In the genomic region with DNA sequence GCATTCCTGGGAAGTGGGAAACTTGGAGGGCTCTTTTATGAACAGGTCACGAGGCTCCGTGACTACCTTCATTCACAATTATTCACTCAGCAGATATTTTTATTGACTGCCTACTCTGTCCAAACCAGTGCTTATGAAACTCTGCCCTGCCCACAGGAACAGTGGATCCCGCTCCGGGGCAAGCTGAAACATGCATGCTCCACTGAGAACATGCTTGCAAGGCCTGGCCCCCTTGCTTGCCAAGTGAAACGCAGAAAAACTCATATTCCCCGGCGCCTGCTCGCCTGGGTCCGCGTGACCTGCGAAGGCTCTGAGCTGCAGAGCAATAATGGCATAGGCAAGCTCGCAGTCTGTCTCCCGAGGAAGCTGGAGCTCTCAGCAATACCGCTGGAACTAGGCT, we compare ENCODE assay signal across 25 mouse cellular contexts. TPM values are rescaled to one million over a fixed set of nuclear protein-coding genes. Genes with fewer than 3 reads are reported as not detected.
A peak's percentile ranks its signal among the peaks of the same experiment; 100 is the strongest.
DNase-seq lines count a peak whose midpoint lies in the region; ATAC-seq and TF ChIP-seq lines count a peak whose summit lies in the region.
"Had no signal": no experiment of that assay in that cellular context is flagged by ENCODE, and none has a peak within 500 bp of the region (broad histone marks: within the 10 kb centered on the region; RNA-seq: fewer than 3 reads in every experiment).

No protein-coding gene starts in this region.

- no peak overlapping the region for H3K27ac ChIP-seq in intestine, embryonic 15.5 days
- no peak overlapping the region for H3K27ac ChIP-seq in intestine, embryonic 16.5 days (ENCODE audit: low read length)
- H3K27ac ChIP-seq in embryonic facial prominence, embryonic 14.5 days (replicated peaks; ENCODE audit: low read depth, low read length): peak overlapping the region; percentile 23; the same call in 1 of the 2 replicates
- peak overlapping the region; percentile 38; the same call in 1 of the 2 replicates for H3K27ac ChIP-seq in stomach, embryonic 15.5 days
- no peak overlapping the region for H3K27ac ChIP-seq in liver, postnatal 0 days (ENCODE audit: low read depth)
- no peak overlapping the region for H3K27ac ChIP-seq in forebrain, embryonic 10.5 days
- H3K27ac ChIP-seq: hindbrain, embryonic 15.5 days; layer of hippocampus, adult 2 months; midbrain, embryonic 13.5 days; neural tube, embryonic 12.5 days had no signal

- 0 out of 2 replicates have a peak, but pooled peaks have one; percentile 11 for ATAC-seq in intestine, embryonic 15.5 days
- ATAC-seq in intestine, embryonic 16.5 days: no peak
- ATAC-seq in embryonic facial prominence, embryonic 14.5 days (ENCODE audit: low read depth): no peak
- no peak; the same call in 1 of the 2 replicates for ATAC-seq in stomach, embryonic 15.5 days (ENCODE audit: insufficient read depth, low FRiP score, low read depth)
- ATAC-seq in liver, postnatal 0 days: no peak
- ATAC-seq: activated CD4-positive, CD25-positive, alpha-beta regulatory T cell, adult 4 months; forebrain, postnatal 0 days; midbrain, embryonic 13.5 days had no signal

- H3K36me3 ChIP-seq in intestine, embryonic 15.5 days: no peaks in the 10 kb centered on the region
- no peaks in the 10 kb centered on the region for H3K36me3 ChIP-seq in intestine, embryonic 16.5 days (ENCODE audit: control insufficient read depth, insufficient read depth, low read length)
- H3K36me3 ChIP-seq in embryonic facial prominence, embryonic 14.5 days (ENCODE audit: control insufficient read depth, insufficient read depth, low read length): no peaks in the 10 kb centered on the region
- H3K36me3 ChIP-seq in stomach, embryonic 15.5 days: no peaks in the 10 kb centered on the region
- H3K36me3 ChIP-seq in liver, postnatal 0 days (replicated peaks; ENCODE audit: insufficient read depth, low read length): no peaks in the 10 kb centered on the region
- H3K36me3 ChIP-seq in forebrain, embryonic 10.5 days (replicated peaks): no peaks in the 10 kb centered on the region
- H3K36me3 ChIP-seq: hindbrain, embryonic 15.5 days; midbrain, embryonic 13.5 days; neural tube, embryonic 12.5 days had no signal

- H3K27me3 ChIP-seq in intestine, embryonic 15.5 days (replicated peaks): no peaks in the 10 kb centered on the region
- H3K27me3 ChIP-seq in intestine, embryonic 16.5 days (replicated peaks; ENCODE audit: control insufficient read depth, insufficient read depth, low read length): no peaks in the 10 kb centered on the region
- no peaks in the 10 kb centered on the region for H3K27me3 ChIP-seq in embryonic facial prominence, embryonic 14.5 days (replicated peaks; ENCODE audit: control insufficient read depth, insufficient read depth, low read length)
- no peaks in the 10 kb centered on the region for H3K27me3 ChIP-seq in stomach, embryonic 15.5 days (replicated peaks)
- H3K27me3 ChIP-seq in liver, postnatal 0 days (ENCODE audit: insufficient read depth, low read length): no peaks in the 10 kb centered on the region
- H3K27me3 ChIP-seq in forebrain, embryonic 10.5 days (ENCODE audit: poor library complexity, severe bottlenecking): no peaks in the 10 kb centered on the region
- H3K27me3 ChIP-seq: CH12.LX; hindbrain, embryonic 15.5 days; midbrain, embryonic 13.5 days; neural tube, embryonic 12.5 days had no signal

- H3K9me3 ChIP-seq in intestine, embryonic 15.5 days: no peaks in the 10 kb centered on the region
- no peaks in the 10 kb centered on the region for H3K9me3 ChIP-seq in intestine, embryonic 16.5 days (ENCODE audit: control insufficient read depth, low read length)
- H3K9me3 ChIP-seq in embryonic facial prominence, embryonic 14.5 days (ENCODE audit: control insufficient read depth, low read length): no peaks in the 10 kb centered on the region
- H3K9me3 ChIP-seq in stomach, embryonic 15.5 days: no peaks in the 10 kb centered on the region
- H3K9me3 ChIP-seq in liver, postnatal 0 days (ENCODE audit: low read length): no peaks in the 10 kb centered on the region
- H3K9me3 ChIP-seq in forebrain, embryonic 10.5 days: no peaks in the 10 kb centered on the region
- H3K9me3 ChIP-seq: hindbrain, embryonic 15.5 days; midbrain, embryonic 13.5 days; neural tube, embryonic 12.5 days had no signal

- no peak overlapping the region for H3K4me2 ChIP-seq in intestine, embryonic 15.5 days (replicated peaks)
- H3K4me2 ChIP-seq in intestine, embryonic 16.5 days (ENCODE audit: low read depth, low read length): no peak overlapping the region
- H3K4me2 ChIP-seq in embryonic facial prominence, embryonic 14.5 days (ENCODE audit: low read depth, low read length): no peak overlapping the region
- H3K4me2 ChIP-seq in stomach, embryonic 15.5 days: no peak overlapping the region
- no peak overlapping the region for H3K4me2 ChIP-seq in liver, postnatal 0 days (ENCODE audit: low read depth, low read length)
- H3K4me2 ChIP-seq: hindbrain, embryonic 15.5 days; midbrain, embryonic 13.5 days; neural tube, embryonic 12.5 days had no signal

- H3K4me3 ChIP-seq in intestine, embryonic 15.5 days (replicated peaks): no peak overlapping the region
- no peak overlapping the region for H3K4me3 ChIP-seq in intestine, embryonic 16.5 days (ENCODE audit: low read length)
- no peak overlapping the region for H3K4me3 ChIP-seq in embryonic facial prominence, embryonic 14.5 days (ENCODE audit: low read depth, low read length)
- H3K4me3 ChIP-seq in stomach, embryonic 15.5 days (replicated peaks): no peak overlapping the region
- no peak overlapping the region for H3K4me3 ChIP-seq in liver, postnatal 0 days (ENCODE audit: low read depth, low read length)
- H3K4me3 ChIP-seq in forebrain, embryonic 10.5 days: no peak overlapping the region
- H3K4me3 ChIP-seq: erythroblast, embryonic 14.5 days; hindbrain, embryonic 15.5 days; layer of hippocampus, adult 2 months; midbrain, embryonic 13.5 days; neural tube, embryonic 12.5 days had no signal

- TF ChIP-seq EP300 in liver, postnatal 0 days (IDR thresholded peaks at IDR 0.05; ENCODE audit: low read depth): no peak

- H3K4me1 ChIP-seq in intestine, embryonic 15.5 days (replicated peaks): peaks cover 14% of the 10 kb centered on the region; the same call in 1 of the 2 replicates
- peaks cover 21% of the 10 kb centered on the region for H3K4me1 ChIP-seq in intestine, embryonic 16.5 days (ENCODE audit: control insufficient read depth, insufficient read depth, low read length)
- H3K4me1 ChIP-seq in embryonic facial prominence, embryonic 14.5 days (ENCODE audit: control insufficient read depth, insufficient read depth, low read length): no peaks in the 10 kb centered on the region
- 0 out of 2 replicates have a peak, but pooled peaks cover 4% of the 10 kb centered on the region for H3K4me1 ChIP-seq in stomach, embryonic 15.5 days
- H3K4me1 ChIP-seq in liver, postnatal 0 days (ENCODE audit: insufficient read depth): no peaks in the 10 kb centered on the region
- H3K4me1 ChIP-seq in forebrain, embryonic 10.5 days: peaks cover 13% of the 10 kb centered on the region
- H3K4me1 ChIP-seq: hindbrain, embryonic 15.5 days; midbrain, embryonic 13.5 days; neural tube, embryonic 12.5 days had no signal

- H3K9ac ChIP-seq in intestine, embryonic 15.5 days: no peak overlapping the region
- H3K9ac ChIP-seq in intestine, embryonic 16.5 days (ENCODE audit: low read depth, low read length): no peak overlapping the region
- H3K9ac ChIP-seq in embryonic facial prominence, embryonic 14.5 days (ENCODE audit: low read depth, low read length): no peak overlapping the region
- no peak overlapping the region for H3K9ac ChIP-seq in stomach, embryonic 15.5 days
- H3K9ac ChIP-seq in liver, postnatal 0 days (replicated peaks): no peak overlapping the region
- H3K9ac ChIP-seq: forebrain, postnatal 0 days; hindbrain, embryonic 15.5 days; midbrain, embryonic 13.5 days; neural tube, embryonic 12.5 days had no signal

- no peak for TF ChIP-seq CTCF in liver, postnatal 0 days (IDR thresholded peaks at IDR 0.05; ENCODE audit: low read depth)

- 79% methylated on average over 14 of the region's 14 CpGs for WGBS in intestine, embryonic 15.5 days
- 81% methylated on average over 14 of the region's 14 CpGs for WGBS in intestine, embryonic 16.5 days
- WGBS in embryonic facial prominence, embryonic 14.5 days: 72% methylated on average over 14 of the region's 14 CpGs
- WGBS in stomach, embryonic 15.5 days: 80% methylated on average over 14 of the region's 14 CpGs
- 75% methylated on average over 14 of the region's 14 CpGs for WGBS in liver, postnatal 0 days (ENCODE audit: insufficient replicate concordance)
- whole genome bisulfite sequencing in forebrain, embryonic 10.5 days: 88% methylated on average over 14 of the region's 14 CpGs

- peak; percentile 33 for DNase-seq in embryonic facial prominence, embryonic 14.5 days (ENCODE audit: low spot score)
- no peak for DNase-seq in liver, postnatal 0 days
- no peak for DNase-seq in kidney, postnatal 10 days
- no peak for DNase-seq in forebrain, embryonic 10.5 days (ENCODE audit: extremely low spot score, low spot score)
- DNase-seq: adrenal gland, postnatal 14 days; cerebellum, adult 11 months; cerebellum, postnatal 25 days; forebrain, postnatal 0 days; heart, postnatal 36 days; kidney, adult 18-20 months; kidney, postnatal 14 days; layer of hippocampus, postnatal 36 days; liver; lung, postnatal 14 days; thymus, adult 2 months had no signal

RNA-seq across cellular contexts. Expression of a gene that starts 43.9 kb away (rescaled TPM):
- polyA plus RNA-seq in intestine, embryonic 15.5 days (2015; fragmentation: Nextera tagmentation; extraction: Ambion mirVana): 0.62 and 0.89 TPM in 2 replicates
- polyA plus RNA-seq in intestine, embryonic 16.5 days (2015; fragmentation: Nextera tagmentation; extraction: Ambion mirVana): 0.89 and 0.93 TPM in 2 replicates
- 0.86 and 1.1 TPM in 2 replicates for polyA plus RNA-seq in embryonic facial prominence, embryonic 14.5 days (2014; fragmentation: Nextera tagmentation; extraction: Ambion mirVana)
- polyA plus RNA-seq in stomach, embryonic 15.5 days (2015; fragmentation: Nextera tagmentation; extraction: Ambion mirVana): 0.98 and 1.2 TPM in 2 replicates
- 0.69 and 0.76 TPM in 2 replicates for polyA plus RNA-seq in liver, postnatal 0 days (2015; fragmentation: Nextera tagmentation; extraction: Ambion mirVana)
- 0.65 and 1.1 TPM in 2 replicates for polyA plus RNA-seq in forebrain, embryonic 10.5 days (2016; fragmentation: Nextera tagmentation; extraction: Ambion mirVana)

RNA-seq across cellular contexts. Expression of a gene that starts 43.9 kb away (rescaled TPM):
- polyA plus RNA-seq in intestine, embryonic 15.5 days (2015; fragmentation: Nextera tagmentation; extraction: Ambion mirVana): 40.1 and 45.9 TPM in 2 replicates
- polyA plus RNA-seq in intestine, embryonic 16.5 days (2015; fragmentation: Nextera tagmentation; extraction: Ambion mirVana): 33.3 and 37.7 TPM in 2 replicates
- 36.9 and 42.4 TPM in 2 replicates for polyA plus RNA-seq in embryonic facial prominence, embryonic 14.5 days (2014; fragmentation: Nextera tagmentation; extraction: Ambion mirVana)
- 48.1 and 51.1 TPM in 2 replicates for polyA plus RNA-seq in stomach, embryonic 15.5 days (2015; fragmentation: Nextera tagmentation; extraction: Ambion mirVana)
- 13.4 and 14.6 TPM in 2 replicates for polyA plus RNA-seq in liver, postnatal 0 days (2015; fragmentation: Nextera tagmentation; extraction: Ambion mirVana)
- polyA plus RNA-seq in forebrain, embryonic 10.5 days (2016; fragmentation: Nextera tagmentation; extraction: Ambion mirVana): 50.4 and 55.9 TPM in 2 replicates

Comparison
In these comparisons a context has a peak if more than half of its experiments do, and no peak if none do; other contexts are left out.
1. H3K27ac ChIP-seq: peak in embryonic facial prominence, embryonic 14.5 days (single experiment) and stomach, embryonic 15.5 days (single experiment); none in intestine, embryonic 15.5 days (single experiment), intestine, embryonic 16.5 days (single experiment), liver, postnatal 0 days (single experiment) and forebrain, embryonic 10.5 days (single experiment).